Mouse (Mus musculus) ZHBTc4 (cell line): ENCODE results near the gene Ramp2.
A peak's percentile ranks its signal among the peaks of the same experiment; 100 is the strongest.

Source experiments
- DNase-seq: peaks from one replicate; pipeline ENCODE4 v3.0.0-alpha.2; 2011; ENCODE audit warnings: low read depth, low spot score

Ramp2 gene

DNA sequence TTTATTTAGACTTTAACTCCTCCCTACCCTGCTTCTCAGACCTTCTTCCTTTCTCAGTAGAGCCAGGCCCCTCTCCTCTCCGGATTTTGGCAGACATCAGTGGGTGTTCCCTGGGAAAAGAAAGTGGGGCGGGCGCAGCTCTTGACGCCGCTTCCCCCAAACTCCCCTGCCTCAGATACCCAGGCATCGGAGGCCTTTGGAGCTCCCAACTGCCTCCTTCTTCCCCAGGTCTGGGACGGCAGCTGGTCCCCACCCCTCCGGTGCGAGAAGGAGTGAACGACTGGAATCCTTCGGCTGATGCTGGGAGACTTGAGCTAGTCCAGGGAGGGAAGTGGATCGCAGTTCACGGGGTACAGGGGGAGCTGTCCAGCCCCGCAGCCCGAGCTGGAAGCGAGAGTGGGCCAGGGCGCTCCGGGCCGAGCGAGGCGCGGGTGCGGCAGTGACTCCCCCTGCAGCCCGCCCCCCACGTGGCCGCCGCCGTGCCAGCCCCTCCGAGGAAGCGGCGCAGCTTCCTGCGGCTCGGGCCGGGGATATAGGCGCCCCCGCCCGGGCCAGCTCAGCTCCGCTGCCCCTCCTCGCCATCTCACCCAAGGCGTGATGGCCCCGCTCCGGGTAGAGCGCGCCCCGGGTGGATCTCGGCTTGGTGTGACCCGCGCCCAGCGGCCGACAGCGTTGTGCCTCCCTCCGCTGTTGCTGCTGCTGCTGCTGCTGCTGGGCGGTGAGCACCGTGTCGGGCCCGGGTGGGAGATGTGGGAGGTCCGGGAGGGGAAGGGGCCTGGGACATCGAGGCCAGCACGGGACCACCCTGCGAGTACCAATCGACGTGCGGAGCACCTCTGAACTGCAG, at the start of gene Ramp2:
Gene Ramp2 (plus strand): TSS at position 174 of the 847 bp plus-strand sequence.
- peak; percentile 52 for DNase-seq

DNA sequence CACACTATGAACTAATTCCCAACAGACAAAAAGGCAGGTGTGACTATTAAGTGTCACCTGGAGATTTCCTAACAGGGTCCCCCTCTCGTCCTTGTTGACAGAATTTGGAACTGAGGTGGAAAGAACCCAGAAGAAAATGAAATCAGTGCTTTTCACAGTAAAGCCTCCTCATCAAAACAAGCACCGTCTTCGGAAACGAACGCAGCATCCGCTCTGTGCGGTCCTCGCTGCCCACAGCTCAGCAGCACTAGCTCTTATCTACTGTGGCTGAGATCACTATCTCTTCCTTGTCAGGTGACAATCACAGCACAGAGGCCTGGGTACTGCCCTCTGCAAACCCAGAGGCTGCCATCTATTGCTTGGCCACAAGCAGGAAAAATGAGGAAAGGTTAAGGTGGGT, 49.7 kb upstream of the Ramp2 start:
- DNase-seq = no peak

DNA sequence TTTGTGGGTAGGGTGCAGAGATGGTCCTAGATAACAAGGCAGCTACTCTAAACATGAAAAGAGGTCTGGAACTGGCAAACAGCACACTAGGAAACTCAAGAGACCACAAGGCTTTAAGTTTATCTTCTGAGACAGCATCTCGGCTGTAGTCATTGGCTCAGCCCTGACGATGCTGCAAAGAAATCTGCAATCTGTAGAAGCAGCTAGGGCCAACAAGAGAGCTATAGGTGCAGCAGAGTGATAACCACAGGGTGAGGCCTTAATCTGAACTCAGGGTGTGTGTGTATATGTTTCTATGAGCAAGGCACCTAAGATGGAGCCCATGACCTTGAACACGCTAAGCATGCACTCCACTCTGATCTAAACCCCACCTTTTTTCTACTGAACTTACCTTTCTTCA, 46.3 kb upstream of the Ramp2 start:
- no peak for DNase-seq

DNA sequence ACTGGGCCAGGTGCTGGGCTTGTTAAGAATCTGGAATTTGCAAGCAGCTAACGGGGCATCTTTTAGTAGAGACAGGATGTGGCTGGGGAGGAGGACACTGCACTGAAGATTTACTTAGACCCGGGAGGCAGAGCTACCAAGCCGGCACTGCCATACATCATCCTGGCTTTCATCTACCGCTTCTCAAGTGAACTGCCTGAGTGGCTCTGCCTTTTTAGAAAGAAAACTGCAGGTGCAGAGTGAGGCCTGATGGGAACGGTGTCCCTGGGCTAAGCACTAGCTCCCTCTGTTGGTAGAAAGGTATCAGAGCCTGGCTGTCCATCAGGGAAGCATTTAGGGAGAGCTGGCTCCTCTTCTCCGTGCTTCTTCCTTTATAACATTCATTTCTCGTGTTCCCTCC, 44.8 kb upstream of the Ramp2 start:
- peak; percentile 76 for DNase-seq

DNA sequence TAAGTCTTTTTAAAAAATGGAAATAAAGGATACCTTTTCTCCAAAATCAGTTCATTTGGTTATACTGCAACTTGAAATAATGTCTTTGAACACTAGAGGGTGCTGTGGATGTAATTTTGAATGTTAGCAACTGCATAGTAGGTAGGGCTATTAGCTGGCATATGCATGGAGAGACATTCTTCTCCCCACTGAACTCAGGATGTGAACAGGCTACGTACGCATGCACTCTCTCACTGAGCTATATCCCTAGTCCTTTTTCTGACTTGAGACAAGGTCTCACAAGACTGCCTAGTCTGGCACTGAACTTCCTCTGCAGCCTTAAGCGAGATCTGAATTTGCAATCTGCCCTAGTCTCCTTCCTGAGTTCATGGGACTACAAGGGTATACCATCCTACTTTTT, 33.9 kb upstream of the Ramp2 start:
- DNase-seq = peak; percentile 80

DNA sequence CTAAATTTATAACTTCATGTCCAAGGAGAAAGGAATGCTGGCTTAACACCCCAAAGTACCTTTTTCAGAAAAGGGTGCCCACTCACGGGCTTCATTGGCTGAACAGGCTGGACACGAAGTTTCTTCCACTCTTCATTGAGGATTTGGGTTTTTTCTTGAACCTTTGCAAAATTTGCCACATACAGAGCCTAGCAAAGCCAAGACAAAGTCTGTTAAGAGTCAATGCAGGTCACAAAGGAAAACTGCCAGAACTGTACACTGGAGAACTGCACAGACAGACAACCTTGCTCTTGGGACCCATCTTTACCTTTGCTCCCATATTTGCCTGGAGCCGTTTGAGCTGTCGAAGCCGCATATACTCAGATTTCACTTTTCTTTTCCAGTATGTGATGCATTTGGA, 28.9 kb upstream of the Ramp2 start:
- no peak for DNase-seq

DNA sequence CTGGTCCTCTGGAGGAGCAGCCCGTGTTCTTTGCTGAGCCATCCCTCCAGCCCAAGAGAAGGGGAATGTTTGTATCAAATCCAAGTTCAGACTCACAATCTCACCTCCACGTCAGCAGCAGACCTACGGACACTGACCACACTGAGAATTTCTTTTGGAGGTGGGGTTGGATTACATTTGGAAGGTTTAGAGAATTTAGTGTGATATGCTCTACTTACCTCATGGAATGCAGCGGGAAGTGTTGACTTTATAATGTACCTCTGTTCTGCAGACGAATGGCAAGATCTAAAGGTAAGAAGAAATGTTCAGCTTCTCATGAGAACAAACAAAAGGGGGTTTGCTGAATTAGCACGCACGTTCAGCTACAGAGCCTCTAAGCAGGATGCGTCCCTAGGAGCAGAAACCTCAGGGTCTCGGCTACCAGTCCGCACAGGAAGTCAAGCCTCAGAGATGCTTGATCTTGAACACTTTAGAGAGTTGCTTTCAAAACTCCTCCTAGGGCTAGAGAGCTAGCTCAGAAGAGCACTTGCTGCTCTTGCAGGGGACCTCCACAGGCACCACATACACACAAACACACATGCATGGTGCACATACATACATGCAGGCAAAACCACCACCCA, 27.3 kb upstream of the Ramp2 start:
- DNase-seq = no peak

DNA sequence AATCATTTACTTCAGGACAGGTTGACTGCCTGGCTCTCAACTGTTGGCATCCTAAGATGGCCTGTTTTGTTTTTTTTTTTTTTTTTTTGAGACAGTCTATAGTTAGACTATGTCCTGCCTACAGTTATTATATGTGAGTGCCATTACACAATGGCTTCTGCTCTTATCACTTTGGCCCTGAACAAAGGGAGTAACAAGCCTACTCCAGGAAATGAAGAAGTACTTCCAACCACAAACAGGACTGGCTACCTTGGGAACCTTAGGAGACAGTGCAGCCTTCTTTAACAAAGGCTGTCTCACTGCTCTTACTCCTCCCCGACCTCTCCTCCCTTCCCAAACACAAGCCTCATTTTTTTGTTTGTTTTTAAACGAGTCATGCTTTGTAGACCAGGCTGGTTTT, 25.0 kb upstream of the Ramp2 start:
- DNase-seq = no peak

DNA sequence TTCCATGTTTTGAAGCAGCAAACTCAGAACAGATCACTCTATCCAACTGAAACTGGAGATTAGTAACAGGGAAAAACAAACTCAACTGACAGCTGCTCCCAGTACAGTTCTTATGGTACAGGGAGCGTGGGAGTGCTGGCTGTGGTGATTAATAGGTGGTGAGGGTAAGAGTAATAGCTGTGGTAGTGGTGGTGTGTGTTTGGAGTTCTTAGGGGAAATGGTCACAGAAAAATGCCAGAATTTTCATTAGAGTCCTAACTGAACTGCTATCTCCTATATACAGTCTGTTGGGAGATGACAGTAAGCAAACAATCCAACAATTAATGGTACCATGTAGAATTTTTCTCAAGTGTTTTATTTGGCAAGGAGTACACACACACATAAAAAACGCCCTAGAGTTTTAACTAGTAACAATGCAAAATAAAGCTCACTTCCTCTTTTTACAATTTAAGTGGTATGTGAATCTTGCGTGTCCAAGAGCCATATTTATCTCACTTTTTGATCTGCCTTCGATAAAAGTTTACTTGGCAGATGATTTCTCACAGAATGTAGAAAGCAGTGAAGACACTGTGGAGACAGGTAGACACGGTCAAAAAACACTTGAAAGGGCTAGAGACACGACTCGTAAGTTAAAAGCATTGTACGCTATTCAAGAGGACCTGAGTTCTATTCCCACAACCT, 24.4 kb upstream of the Ramp2 start:
- DNase-seq = no peak

DNA sequence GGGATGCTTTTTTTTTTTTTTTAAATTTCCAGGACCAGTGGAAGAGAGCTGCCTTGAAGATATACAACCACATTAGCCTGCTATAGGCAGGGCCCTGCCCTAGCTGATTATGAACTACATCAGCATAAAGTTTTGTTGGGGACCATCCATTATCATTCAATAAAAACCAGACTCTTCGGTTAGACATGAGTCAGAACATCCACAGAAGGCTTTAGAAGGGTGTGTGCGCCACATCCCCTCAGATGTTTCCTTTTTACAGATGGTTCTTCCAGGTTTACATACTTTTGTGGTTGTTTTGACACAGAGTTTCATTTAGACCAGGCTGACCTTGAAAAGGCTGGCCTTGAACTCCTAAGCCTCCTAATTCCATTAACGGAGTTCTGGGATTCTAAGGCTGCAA, 21.5 kb upstream of the Ramp2 start:
- DNase-seq = no peak

DNA sequence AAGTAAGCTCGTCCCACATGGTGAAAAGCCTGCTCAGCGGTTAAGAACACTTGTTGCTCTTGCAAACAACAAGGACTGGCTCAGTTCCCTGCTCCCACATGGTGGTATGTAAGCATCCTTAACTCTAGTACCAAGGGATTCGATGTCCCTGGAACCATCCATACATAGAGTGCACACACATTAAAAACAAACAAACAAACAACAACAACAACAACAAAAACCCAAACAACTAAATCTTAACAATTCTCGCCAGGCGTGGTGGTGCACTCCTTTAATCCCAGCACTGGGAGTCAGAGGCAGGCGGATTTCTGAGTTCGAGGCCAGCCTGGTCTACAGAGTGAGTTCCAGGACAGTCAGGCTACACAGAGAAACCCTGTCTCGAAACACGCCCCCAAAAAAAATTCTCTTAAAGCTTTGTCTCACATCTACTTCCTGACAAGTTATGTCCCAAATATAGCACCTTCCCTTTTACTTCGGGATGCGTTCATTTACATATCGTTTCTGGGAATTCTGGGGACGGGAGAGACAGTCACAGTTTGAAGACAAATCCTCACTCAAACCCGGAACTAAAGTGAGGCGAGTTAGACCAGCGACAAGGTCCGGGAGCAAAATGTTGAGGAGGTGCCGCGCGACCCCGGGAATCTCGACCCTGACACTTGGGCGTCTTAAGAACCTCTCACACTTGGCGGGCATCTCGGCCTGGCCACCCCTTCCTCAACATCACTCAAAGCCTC, 20.3 kb upstream of the Ramp2 start:
- DNase-seq = peak; percentile 41

DNA sequence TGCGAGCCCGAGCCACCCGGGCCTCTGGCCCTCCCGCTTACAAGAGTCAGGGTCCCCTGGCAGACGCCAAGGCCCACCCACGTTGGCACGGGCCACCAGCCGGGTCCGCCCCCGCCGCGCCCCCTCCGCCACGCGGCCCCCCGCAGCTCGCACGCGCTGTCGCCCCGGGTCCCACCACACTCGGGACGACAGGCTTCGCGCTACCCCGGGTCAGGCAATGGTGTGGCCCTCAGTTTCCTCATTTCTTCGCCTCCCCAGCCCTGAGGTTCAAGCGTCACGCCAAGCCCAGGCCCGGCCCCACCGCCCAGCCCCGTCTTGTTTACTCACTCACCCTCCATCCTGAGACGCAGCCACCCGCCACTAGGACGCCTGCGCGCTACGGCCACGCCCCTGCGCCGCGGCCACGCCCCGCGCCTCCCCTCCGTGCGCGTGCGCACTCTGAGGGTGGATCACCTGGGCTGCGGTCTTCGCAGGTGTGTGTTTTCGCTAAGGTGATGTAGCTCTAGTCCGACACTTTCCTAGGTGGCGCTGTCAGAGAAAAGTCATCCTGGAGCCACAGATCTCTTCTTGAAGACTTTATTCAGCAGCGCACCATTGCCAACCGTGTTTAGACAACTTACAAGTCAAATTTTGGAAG, 19.6 kb upstream of the Ramp2 start, which contains the start of gene Ezh1:
Gene Ezh1 (minus strand): TSS at position 399 of the 637 bp plus-strand sequence.
- DNase-seq = peak; percentile 94

DNA sequence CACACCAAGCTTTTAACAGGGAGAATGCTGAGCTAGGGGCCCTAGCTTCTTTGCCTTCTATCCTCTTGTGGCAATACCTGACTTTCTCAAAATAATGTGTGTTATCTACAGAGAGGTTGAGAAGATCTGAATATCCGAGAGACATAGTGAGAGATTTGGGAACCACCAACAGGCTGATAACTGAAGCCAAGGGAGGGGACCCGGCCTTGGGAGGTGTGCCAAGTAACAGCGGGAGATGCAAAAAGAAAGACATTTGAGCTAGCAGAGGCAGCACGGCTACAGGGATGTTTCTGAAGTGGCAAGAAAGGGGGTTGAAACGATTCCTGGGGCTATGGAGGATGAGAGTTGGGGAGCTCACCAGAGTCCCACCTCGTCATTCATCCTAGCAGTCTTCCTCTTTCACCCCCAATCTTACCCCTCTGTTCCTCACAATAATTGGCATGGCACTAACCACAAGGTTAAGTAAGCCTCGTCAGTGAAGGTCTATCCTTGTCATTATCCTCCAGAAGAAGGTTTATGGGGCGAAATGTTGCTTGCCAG, 16.4 kb upstream of the Ramp2 start:
- peak; percentile 44 for DNase-seq

DNA sequence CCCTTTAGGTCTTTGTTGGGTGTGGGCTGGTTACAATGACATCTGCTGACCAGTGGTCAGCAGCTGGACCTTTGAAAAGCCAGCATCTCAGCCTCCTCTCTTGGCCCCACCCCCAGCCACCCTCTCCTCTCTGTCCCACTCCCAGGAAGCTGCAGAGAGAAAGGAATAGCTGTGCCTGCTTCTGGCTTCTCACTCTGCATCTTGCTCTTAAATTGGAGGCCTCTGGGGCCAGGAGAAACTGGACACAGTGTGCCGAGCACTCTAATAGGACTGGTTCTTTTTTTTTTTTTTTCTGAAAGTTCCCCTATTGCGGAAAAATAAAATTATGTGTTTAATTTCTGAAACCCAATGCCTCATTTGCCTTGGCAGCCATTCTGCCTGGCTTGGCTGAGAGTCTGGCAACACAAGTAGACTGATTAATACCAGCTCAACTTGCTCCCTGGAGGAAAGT, 15.7 kb upstream of the Ramp2 start:
- DNase-seq = no peak

DNA sequence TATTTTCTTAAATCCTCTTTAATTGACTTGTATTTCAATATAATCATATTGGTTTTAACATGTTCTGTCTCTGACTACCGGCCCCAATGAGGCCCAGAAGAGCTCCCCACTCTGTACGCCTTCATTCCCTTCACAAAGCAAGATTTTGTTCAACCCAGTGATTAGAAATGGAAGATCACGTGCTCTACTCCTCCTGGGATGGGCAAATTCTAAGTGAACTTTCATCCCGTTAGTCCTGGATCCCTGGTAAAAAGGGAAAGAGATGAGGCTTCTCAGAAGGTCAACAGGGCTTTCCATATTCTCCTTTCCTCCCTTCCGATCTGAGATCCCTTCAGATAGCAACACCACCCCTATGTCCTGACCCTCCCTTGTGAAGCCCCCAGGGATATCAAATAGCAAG, 15.3 kb upstream of the Ramp2 start:
- DNase-seq = no peak

DNA sequence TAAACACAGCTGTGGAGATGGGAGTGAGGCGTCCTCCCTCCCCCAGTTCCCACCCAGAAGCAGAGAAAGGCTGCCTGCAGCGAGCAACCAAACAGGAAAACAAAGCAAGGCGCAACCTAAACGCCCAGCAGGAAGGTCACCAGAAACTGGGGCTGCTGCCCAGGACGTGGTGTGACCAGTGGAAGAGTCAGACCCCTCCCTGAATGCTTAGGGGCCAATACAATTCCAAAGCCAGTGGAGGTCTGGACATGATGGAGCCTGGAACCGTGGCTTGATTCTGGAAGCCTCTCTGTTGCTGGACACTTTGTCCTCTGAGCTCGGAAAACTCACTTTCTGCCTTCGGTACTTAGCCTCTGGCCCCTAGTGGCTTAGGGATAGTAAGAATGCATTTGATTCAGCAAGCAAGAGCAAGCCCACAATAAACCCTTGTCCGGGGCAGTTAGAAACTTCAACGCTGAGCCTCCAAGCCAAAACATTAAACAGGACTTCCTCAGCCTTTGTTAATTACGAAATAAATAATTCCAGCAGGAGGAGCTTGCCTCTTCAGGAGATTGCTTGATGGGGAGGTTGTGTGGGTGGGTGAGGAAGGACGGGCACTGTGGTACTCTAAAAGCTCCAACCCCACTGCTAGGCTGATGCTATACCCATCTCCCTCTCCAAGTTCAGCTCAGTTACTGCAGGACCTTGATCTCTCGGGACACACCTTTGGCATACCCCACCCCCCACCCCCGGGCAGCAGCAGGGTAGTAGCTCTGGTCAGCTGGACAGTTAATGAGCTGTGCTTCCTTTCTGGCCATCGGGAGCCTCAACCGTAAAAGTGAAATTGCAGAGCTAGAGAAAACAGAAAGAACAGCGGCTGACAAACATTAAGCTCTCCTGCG, 14.6 kb upstream of the Ramp2 start:
- no peak for DNase-seq

DNA sequence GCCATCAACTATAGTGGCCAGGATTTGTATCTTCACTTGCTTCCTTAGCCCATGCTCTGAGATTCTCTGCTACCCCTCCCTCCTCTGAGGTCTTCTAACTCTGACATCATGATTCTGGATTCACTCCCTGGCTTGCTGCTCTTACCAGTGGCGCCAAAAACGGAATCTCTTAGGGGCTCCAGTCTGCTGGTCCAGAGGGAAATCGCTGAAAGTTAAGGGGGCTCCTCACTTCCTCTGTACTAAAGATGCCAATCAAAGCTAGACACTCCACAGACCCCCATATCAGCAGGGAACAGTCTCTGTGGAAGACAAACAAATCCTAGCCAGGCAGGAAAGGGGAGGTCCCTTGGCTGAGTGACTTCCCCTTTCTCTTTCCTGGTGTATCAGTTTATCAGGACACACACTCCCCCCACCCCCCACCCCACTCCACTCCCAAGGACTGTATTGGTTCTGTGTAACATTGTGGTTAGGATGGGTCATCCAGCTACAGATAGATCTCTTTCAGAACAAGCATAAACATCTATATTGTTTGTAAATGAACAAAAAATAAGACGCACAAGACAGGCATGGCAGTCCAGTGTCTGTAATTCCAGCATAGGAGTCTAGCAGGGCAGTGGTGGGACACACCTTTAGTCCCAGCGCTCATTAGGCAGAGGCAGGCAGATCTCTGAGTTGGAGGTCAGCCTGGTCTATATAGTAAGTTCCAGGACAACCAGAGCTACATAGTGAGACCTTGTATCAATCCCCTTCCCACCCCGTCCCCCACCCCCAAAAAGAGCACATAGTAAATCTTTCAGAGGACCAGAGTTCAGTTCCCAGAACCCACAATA, 13.6 kb upstream of the Ramp2 start:
- no peak for DNase-seq

DNA sequence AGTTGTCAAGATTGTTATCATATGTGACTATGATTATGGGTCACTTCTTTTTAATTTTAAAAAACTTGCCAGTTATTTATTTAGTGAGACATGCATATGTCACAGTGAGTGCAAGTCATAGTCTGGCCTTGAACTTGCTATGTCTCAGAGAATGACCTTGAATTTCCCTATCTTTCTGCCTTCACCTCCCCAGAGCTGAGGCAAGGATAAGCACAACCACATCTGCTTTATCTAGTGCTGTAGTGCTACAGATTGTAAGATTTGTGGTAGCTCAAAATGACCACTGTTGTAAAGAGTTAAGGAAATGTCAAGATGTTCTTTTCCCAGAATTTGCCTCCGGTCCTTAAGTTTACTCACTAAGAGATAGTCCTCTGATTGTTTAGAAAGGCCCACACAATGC, 12.6 kb upstream of the Ramp2 start:
- no peak for DNase-seq

DNA sequence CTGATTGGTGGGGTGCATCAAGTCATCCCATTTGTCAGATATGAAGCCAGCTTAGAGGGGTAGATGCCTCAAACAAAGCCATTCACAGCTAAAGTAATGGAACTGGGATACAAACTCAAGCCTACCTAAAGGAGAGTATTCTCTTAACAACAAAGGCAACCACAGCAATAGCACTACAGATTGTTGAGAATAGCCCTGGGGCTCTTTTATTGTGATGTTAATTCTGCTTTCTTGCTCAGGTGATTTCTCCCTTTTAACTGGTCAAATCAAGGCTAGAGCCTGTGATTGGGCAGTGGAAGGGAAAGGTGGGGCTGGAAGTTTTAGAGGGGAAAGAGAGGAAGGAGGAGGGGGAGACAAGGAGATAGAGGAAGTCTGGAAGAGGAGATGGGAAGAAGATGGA, 11.7 kb upstream of the Ramp2 start:
- DNase-seq = peak; percentile 93
